Mouse (Mus musculus) kidney, adult 11 months (tissue): ENCODE results near the gene Lama4.

Experiments
- DNase-seq: peaks from one replicate; pipeline ENCODE4 v3.0.0; 2022

Gene Lama4

GRCm38 (mm10) chr10:38965075-38965781, at the start of gene Lama4:
Lama4 (plus strand) TSS chr10:38965515.
- DNase-seq, result peak; percentile 43

- DNase-seq, result no peak
These were observed 49.2 kb upstream of the Lama4 start for GRCm38 (mm10) chr10:38916027-38916617.

GRCm38 (mm10) chr10:38928940-38929697, 36.2 kb upstream of the Lama4 start:
- DNase-seq, result no peak

GRCm38 (mm10) chr10:38944701-38945100, 20.6 kb upstream of the Lama4 start:
- DNase-seq, result no peak

- DNase-seq, result no peak
These were observed 3.4 kb upstream of the Lama4 start for GRCm38 (mm10) chr10:38961920-38962319.

- no peak for DNase-seq
These were observed 618 bp upstream of the Lama4 start for GRCm38 (mm10) chr10:38964719-38965074.

GRCm38 (mm10) chr10:38965857-38966256, 542 bp downstream of the Lama4 start:
- no peak for DNase-seq

GRCm38 (mm10) chr10:38966646-38967045, 1.3 kb downstream of the Lama4 start:
- DNase-seq, result no peak

GRCm38 (mm10) chr10:38968326-38969072, 3.2 kb downstream of the Lama4 start:
- DNase-seq, result no peak

GRCm38 (mm10) chr10:38969543-38969942, 4.2 kb downstream of the Lama4 start:
- no peak for DNase-seq

GRCm38 (mm10) chr10:38969975-38970374, 4.7 kb downstream of the Lama4 start:
- DNase-seq, result no peak

- no peak for DNase-seq
These were observed 7.1 kb downstream of the Lama4 start for GRCm38 (mm10) chr10:38972221-38972946.

- DNase-seq, result no peak
These were observed 7.7 kb downstream of the Lama4 start for GRCm38 (mm10) chr10:38973016-38973415.

GRCm38 (mm10) chr10:38978195-38978594, 12.9 kb downstream of the Lama4 start:
- no peak for DNase-seq

GRCm38 (mm10) chr10:38979699-38980098, 14.4 kb downstream of the Lama4 start:
- peak; percentile 23 for DNase-seq

- no peak for DNase-seq
These were observed 15.7 kb downstream of the Lama4 start for GRCm38 (mm10) chr10:38980980-38981379.

- no peak for DNase-seq
These were observed 19.2 kb downstream of the Lama4 start for GRCm38 (mm10) chr10:38984358-38985075.

- DNase-seq, result no peak
These were observed 20.7 kb downstream of the Lama4 start for GRCm38 (mm10) chr10:38986053-38986452.

- DNase-seq, result no peak
These were observed 27.5 kb downstream of the Lama4 start for GRCm38 (mm10) chr10:38992827-38993226.

- DNase-seq, result no peak
These were observed 28.5 kb downstream of the Lama4 start for GRCm38 (mm10) chr10:38993632-38994424.
